Comparison of ENCODE assay signal across 16 mouse cellular contexts in genomic region chr13:83112323-83112722, GRCm38 (mm10).
A peak's percentile ranks its signal among the peaks of the same experiment; 100 is the strongest.
DNase-seq lines count a peak whose midpoint lies in the region; ATAC-seq lines count a peak whose summit lies in the region.
"Had no signal": no experiment of that assay in that cellular context is flagged by ENCODE, and none has a peak within 500 bp of the region (broad histone marks: within the 10 kb centered on the region; RNA-seq: fewer than 3 reads in every experiment).

No protein-coding gene starts in this region.

- no peak overlapping the region for H3K4me2 ChIP-seq in embryonic facial prominence, embryonic 14.5 days (ENCODE audit: low read depth, low read length)
- H3K4me2 ChIP-seq in liver, embryonic 16.5 days (ENCODE audit: low read depth, low read length): no peak overlapping the region
- no peak overlapping the region for H3K4me2 ChIP-seq in neural tube, embryonic 15.5 days
- H3K4me2 ChIP-seq: limb, embryonic 13.5 days; neural tube, embryonic 12.5 days had no signal

- H3K9ac ChIP-seq in embryonic facial prominence, embryonic 14.5 days (ENCODE audit: low read depth, low read length): no peak overlapping the region
- no peak overlapping the region for H3K9ac ChIP-seq in liver, embryonic 16.5 days (ENCODE audit: low read depth, low read length)
- no peak overlapping the region for H3K9ac ChIP-seq in neural tube, embryonic 15.5 days (replicated peaks)
- H3K9ac ChIP-seq: limb, embryonic 13.5 days; neural tube, embryonic 12.5 days had no signal

- ATAC-seq in embryonic facial prominence, embryonic 14.5 days (ENCODE audit: low read depth): no peak
- peak; percentile 88 for ATAC-seq in common myeloid progenitor, adult 5-6 weeks (replicated peaks; ENCODE audit: low read depth, poor library complexity, severe bottlenecking)
- 0 out of 2 replicates have a peak, but pooled peaks have one; percentile 39 for ATAC-seq in liver, embryonic 16.5 days (ENCODE audit: low read depth)
- no peak for ATAC-seq in neural tube, embryonic 15.5 days (ENCODE audit: low FRiP score)

- peak; percentile 22 for DNase-seq in embryonic facial prominence, embryonic 14.5 days (ENCODE audit: low spot score)
- DNase-seq in embryonic facial prominence, embryonic 10.5 days (ENCODE audit: low spot score): no peak
- peak; percentile 94 for DNase-seq in 416B (ENCODE audit: low read depth)
- DNase-seq in frontal cortex, postnatal 36 days (ENCODE audit: low spot score in 2 of 2): no peak
- DNase-seq in ovary, postnatal 14 days (ENCODE audit: low spot score): no peak
- DNase-seq: adrenal gland, adult 8-10 months; cerebellum, adult 9-11 months; embryo, embryonic 11 days; heart, postnatal 14 days; kidney, adult 9 months; lung, postnatal 14 days had no signal

- peaks cover 4% of the 10 kb centered on the region; the same call in 1 of the 2 replicates for H3K4me1 ChIP-seq in embryonic facial prominence, embryonic 14.5 days (ENCODE audit: control insufficient read depth, insufficient read depth, low read length)
- peaks cover 7% of the 10 kb centered on the region for H3K4me1 ChIP-seq in embryonic facial prominence, embryonic 10.5 days
- H3K4me1 ChIP-seq in liver, embryonic 16.5 days (ENCODE audit: control insufficient read depth, low read depth, low read length): no peaks in the 10 kb centered on the region
- no peaks in the 10 kb centered on the region for H3K4me1 ChIP-seq in neural tube, embryonic 15.5 days
- H3K4me1 ChIP-seq: limb, embryonic 13.5 days; neural tube, embryonic 12.5 days had no signal

- H3K4me3 ChIP-seq in embryonic facial prominence, embryonic 14.5 days (ENCODE audit: low read depth, low read length): no peak overlapping the region
- H3K4me3 ChIP-seq in embryonic facial prominence, embryonic 10.5 days: no peak overlapping the region
- no peak overlapping the region for H3K4me3 ChIP-seq in liver, embryonic 16.5 days (ENCODE audit: low read depth, low read length)
- H3K4me3 ChIP-seq in neural tube, embryonic 15.5 days (replicated peaks): no peak overlapping the region
- H3K4me3 ChIP-seq: limb, embryonic 13.5 days; neural tube, embryonic 12.5 days had no signal

- no peaks in the 10 kb centered on the region for H3K27me3 ChIP-seq in embryonic facial prominence, embryonic 14.5 days (replicated peaks; ENCODE audit: control insufficient read depth, insufficient read depth, low read length)
- H3K27me3 ChIP-seq in embryonic facial prominence, embryonic 10.5 days (replicated peaks; ENCODE audit: low read depth, poor library complexity, severe bottlenecking): no peaks in the 10 kb centered on the region
- no peaks in the 10 kb centered on the region for H3K27me3 ChIP-seq in liver, embryonic 16.5 days (ENCODE audit: control insufficient read depth, insufficient read depth, low read depth, low read length)
- H3K27me3 ChIP-seq in neural tube, embryonic 15.5 days (replicated peaks): no peaks in the 10 kb centered on the region
- H3K27me3 ChIP-seq: limb, embryonic 13.5 days; neural tube, embryonic 12.5 days had no signal

- no peaks in the 10 kb centered on the region for H3K9me3 ChIP-seq in embryonic facial prominence, embryonic 14.5 days (ENCODE audit: control insufficient read depth, low read length)
- no peaks in the 10 kb centered on the region for H3K9me3 ChIP-seq in embryonic facial prominence, embryonic 10.5 days
- no peaks in the 10 kb centered on the region for H3K9me3 ChIP-seq in liver, embryonic 16.5 days (replicated peaks; ENCODE audit: control insufficient read depth, low read length)
- no peaks in the 10 kb centered on the region for H3K9me3 ChIP-seq in neural tube, embryonic 15.5 days (replicated peaks)
- H3K9me3 ChIP-seq: limb, embryonic 13.5 days; neural tube, embryonic 12.5 days had no signal

- WGBS in embryonic facial prominence, embryonic 14.5 days: 49% methylated on average over 1 of the region's 1 CpGs
- 69% methylated on average over 1 of the region's 1 CpGs for WGBS in embryonic facial prominence, embryonic 10.5 days
- WGBS in liver, embryonic 16.5 days (ENCODE audit: insufficient replicate concordance): 17% methylated on average over 1 of the region's 1 CpGs
- 77% methylated on average over 1 of the region's 1 CpGs for WGBS in neural tube, embryonic 15.5 days

- no peak overlapping the region for H3K27ac ChIP-seq in embryonic facial prominence, embryonic 14.5 days (replicated peaks; ENCODE audit: low read depth, low read length)
- H3K27ac ChIP-seq in embryonic facial prominence, embryonic 10.5 days (replicated peaks): no peak overlapping the region
- H3K27ac ChIP-seq in liver, embryonic 16.5 days (ENCODE audit: low read length): no peak overlapping the region
- no peak overlapping the region for H3K27ac ChIP-seq in neural tube, embryonic 15.5 days (replicated peaks)
- H3K27ac ChIP-seq: limb, embryonic 13.5 days; neural tube, embryonic 12.5 days had no signal

- H3K36me3 ChIP-seq in embryonic facial prominence, embryonic 14.5 days (ENCODE audit: control insufficient read depth, insufficient read depth, low read length): no peaks in the 10 kb centered on the region
- H3K36me3 ChIP-seq in embryonic facial prominence, embryonic 10.5 days (replicated peaks): no peaks in the 10 kb centered on the region
- no peaks in the 10 kb centered on the region for H3K36me3 ChIP-seq in liver, embryonic 16.5 days (ENCODE audit: control insufficient read depth, insufficient read depth)
- H3K36me3 ChIP-seq in neural tube, embryonic 15.5 days: no peaks in the 10 kb centered on the region
- H3K36me3 ChIP-seq: limb, embryonic 13.5 days; neural tube, embryonic 12.5 days had no signal

Comparison
In these comparisons a context has a peak if more than half of its experiments do, and no peak if none do; other contexts are left out.
1. DNase-seq: peak in embryonic facial prominence, embryonic 14.5 days (single experiment) and 416B (single experiment); none in embryonic facial prominence, embryonic 10.5 days (single experiment), frontal cortex, postnatal 36 days (0 of 2) and ovary, postnatal 14 days (single experiment).
2. ATAC-seq: peak in common myeloid progenitor, adult 5-6 weeks (single experiment) and liver, embryonic 16.5 days (single experiment); none in embryonic facial prominence, embryonic 14.5 days (single experiment) and neural tube, embryonic 15.5 days (single experiment).